Mouse (Mus musculus): ENCODE data around the gene Agfg2.

Gene Agfg2

DNA sequence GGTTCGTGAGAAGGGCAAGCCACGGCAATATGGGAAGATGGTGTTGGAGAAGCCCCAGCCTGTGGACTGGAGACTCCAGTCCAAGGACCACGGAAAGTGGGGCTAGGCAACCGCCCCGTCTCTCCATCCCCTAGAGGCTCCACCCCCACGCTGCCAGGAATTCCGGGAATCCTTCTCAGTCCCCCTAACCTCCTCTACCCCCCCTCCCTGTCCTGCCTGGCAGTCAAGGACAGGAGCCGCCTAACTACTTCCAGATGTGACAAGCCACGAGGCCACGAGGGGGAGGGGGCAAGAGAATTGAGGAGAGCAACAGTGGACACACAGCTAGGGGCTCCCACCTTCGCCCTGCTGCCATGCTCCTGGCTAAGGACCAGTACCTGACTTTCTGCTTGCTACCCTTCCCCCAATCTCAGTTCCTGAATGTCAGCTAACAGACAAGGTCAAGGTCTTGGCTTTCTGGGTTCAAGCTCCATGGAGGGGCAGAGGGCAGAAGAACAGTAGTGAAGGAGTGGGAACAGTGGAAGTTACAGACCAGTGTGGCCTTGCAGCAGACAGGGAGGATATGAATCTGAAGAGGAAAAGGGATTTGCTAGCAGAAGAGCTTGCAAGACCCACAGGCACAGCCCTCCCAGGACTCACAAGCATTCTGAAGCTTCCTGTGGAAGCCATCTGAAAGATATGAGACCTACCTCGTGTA, 73.8 kb downstream of the Agfg2 start:
- DNase-seq (ENCODE audit: low read depth, low spot score): peak; percentile 96

DNA sequence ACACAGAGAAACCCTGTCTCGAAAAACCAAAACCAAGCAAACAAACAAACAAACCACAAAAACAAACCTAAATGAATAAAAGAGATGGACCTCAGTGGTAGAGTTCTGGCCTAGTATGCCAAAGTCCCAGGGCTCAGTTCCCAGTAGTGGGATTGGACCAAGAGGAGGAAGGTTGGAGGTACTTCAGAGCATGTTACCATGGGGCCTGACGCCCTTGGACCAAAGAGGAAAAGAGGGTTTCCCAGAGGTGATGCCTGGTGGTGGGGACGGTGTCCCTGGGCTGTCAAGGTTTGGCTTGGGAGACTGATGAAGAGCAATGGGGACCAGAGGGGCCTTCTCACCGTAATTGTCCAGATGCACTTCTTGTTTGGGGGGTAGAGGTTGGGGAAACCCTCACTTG, 74.5 kb downstream of the Agfg2 start:
- no peak for DNase-seq (ENCODE audit: low read depth, low spot score)

DNA sequence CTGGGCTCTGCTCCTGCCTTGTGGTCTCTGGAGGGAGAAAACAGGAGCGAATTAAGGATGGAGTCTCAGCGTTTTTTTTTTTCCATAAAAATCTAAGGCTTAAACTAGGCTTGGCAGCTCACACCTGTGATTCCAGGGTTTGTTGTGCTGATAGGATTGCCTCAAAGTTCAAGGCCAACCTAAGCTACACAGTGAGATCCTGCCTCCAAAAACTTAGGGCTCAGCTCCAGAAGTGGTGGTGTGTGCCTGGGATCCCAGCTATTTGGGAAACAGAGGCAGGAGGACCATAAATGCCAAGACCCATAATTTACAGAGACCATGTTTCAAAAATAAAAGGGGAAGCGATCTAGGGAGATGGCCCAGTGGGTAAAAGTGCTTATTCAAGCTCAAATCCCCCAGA, 75.2 kb downstream of the Agfg2 start:
- DNase-seq (ENCODE audit: low read depth, low spot score): no peak

DNA sequence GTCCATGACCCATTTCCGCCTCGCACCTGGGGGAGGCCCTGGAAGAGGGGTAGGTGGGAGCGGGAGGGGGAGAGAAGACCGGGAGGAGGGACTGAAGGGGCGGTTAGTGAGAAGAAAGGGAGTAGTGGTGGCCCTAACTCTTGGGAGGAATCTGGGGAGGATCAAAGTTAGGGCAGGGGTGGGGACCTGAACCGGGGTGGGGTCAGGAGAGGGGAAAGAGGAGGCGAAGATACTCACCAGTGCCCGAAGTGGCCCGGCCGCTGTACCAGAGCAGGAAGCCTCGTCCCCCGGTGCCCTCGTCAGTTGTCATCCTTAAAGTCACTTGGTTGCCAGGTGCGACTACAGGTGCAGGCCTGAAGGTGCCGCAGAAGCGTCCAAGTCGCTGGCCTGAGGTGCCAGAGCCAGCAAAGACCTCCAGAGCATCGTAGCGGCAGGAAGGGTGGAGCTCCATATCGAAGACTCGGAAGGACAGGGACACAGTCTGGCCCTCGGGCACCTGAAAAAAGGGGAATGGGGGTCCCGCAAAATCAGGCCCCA, 75.8 kb downstream of the Agfg2 start:
- no peak for DNase-seq (ENCODE audit: low read depth, low spot score)

DNA sequence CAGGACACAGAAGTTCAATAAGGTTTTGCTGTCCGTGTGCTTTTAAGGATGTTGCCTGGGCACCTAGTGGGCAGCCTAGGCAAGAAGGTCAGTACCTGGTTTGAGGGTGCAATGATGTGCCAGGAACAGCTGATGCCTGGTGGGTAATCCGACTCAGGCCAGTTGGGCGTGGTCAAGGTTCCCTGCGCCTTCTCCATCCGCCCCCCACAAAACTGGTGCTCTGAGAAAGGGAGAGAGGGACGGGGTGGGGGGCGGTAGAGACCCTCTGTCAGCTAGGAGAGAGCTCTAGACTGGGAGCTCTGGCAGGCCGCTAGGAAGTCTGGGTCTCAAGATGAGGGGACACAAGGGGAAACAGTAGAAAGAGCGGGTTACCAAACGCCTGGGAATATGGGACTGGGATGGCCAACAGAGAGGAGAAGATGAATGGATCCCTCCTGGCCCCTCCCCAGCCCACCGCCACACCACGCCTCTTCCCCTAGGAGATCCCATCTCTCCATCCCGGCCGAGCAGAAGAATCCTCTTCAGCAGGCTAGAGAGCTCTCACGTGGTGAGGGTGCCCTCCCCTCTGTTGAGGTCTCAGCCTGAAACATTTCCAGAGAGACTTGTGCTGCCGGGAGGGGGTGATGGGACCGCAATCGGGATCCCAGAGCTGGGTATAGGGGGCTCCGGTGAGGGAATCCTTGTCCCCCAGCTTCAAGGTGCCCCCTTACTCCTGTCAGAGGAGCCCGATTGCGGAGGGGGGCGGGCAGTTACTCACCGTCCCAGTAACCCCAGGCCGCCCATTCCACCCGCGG, 76.5 kb downstream of the Agfg2 start:
- DNase-seq (ENCODE audit: low read depth, low spot score): no peak

DNA sequence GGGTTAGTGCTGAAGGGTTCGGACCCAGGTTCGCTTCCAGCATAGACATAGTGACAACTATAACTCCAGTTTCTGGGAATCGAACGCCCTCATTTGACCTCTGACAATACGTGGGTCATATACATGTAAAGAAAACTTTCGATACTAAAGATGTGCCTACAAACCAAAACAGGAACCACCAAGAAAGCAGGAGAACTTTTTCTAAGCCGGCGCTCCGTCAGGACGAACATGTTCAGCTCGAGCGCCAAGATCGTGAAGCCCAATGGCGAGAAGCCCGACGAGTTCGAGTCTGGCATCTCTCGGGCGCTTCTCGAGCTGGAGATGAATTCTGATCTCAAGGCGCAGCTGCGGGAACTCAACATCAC, 83.2 kb downstream of the Agfg2 start:
- peak; percentile 33 for DNase-seq (ENCODE audit: low read depth, low spot score)

DNA sequence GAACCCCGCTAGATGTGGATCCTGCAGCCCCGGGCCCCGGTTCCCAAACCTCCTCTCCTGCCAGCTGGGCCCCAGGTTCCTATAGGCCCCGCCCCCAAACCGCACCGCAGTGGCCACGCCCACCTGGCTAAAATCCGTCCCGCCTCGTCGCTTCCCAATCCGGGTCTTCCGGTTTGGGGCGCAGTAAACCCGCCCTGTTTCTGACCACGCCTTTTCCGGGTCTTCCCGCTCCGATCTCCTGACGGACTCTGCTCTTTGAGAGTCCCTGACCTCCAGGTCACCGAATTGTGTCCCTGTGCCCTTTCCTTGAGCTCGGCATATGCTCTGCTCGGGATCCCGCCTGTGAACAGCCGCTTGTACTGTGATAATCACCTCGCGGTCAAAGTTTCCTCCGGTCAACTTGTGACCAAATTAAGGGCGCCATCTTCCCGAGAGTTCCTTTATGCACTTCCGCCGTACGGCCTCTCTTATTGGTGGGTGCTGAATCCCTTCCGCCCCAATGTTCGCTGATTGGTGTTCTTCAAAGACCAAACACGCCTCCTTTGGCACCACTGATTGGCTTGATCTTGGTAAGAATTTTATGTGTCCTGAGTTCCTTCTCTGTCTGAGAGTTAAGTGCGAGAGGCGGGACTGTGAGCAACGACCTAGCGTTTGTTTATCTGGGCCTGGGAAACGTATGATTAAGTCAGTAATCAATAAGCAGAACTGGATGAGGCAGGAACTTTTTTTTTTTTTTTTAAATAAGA, 83.7 kb downstream of the Agfg2 start, which contains the start of gene Mospd3:
Mospd3 (minus strand) TSS at position 440 of the 746 bp plus-strand sequence.
- DNase-seq (ENCODE audit: low read depth, low spot score): peak; percentile 98

All from forelimb bud, embryonic 11.5 days (tissue).